Mouse (Mus musculus): Measurements from ENCODE around the gene S100a4. TPM values are rescaled to one million over a fixed set of nuclear protein-coding genes. Genes with fewer than 3 reads are reported as not detected.
A peak's percentile ranks its signal among the peaks of the same experiment; 100 is the strongest.

S100a4 gene
- polyA plus RNA-seq, 1 experiment from 2014 or later = 3.4 TPM

GRCm38 (mm10) chr3:90582156-90582555 lies 21.4 kb upstream of the S100a4 start:
- Histone ChIP-seq H3K4me3 (ENCODE audit: low read depth, low read length) (no peak overlapping the region), H3K9ac (replicated peaks; ENCODE audit: low read length) (no peak overlapping the region), H3K27ac (replicated peaks; ENCODE audit: low read depth, low read length) (no peak overlapping the region), H3K36me3 (replicated peaks; ENCODE audit: control insufficient read depth, insufficient read depth, low read depth, low read length) (no peaks in the 10 kb centered on the region), H3K9me3 (replicated peaks; ENCODE audit: control insufficient read depth, low read length) (no peaks in the 10 kb centered on the region), H3K4me2 (ENCODE audit: low read depth, low read length) (no peak overlapping the region), H3K27me3 (ENCODE audit: control insufficient read depth, insufficient read depth, low read length) (no peaks in the 10 kb centered on the region), H3K4me1 (ENCODE audit: control insufficient read depth, insufficient read depth, low read length) (no peaks in the 10 kb centered on the region)
- no peak for DNase-seq (ENCODE audit: low spot score)
- 91% methylated on average over 1 of the region's 1 CpGs for WGBS
- ATAC-seq (replicated peaks; ENCODE audit: insufficient number of reproducible peaks, low FRiP score, low TSS enrichment, low read depth) = no peak

- 90% methylated on average over 4 of the region's 4 CpGs for WGBS
- H3K27ac ChIP-seq (replicated peaks; ENCODE audit: low read depth, low read length) = no peak overlapping the region
- ATAC-seq (replicated peaks; ENCODE audit: insufficient number of reproducible peaks, low FRiP score, low TSS enrichment, low read depth) (no peak), DNase-seq (ENCODE audit: low spot score) (no peak)
- no peaks in the 10 kb centered on the region for H3K9me3 ChIP-seq (replicated peaks; ENCODE audit: control insufficient read depth, low read length)
- no peak overlapping the region for H3K4me2 ChIP-seq (ENCODE audit: low read depth, low read length)
- H3K4me3 ChIP-seq (ENCODE audit: low read depth, low read length) = no peak overlapping the region
- no peaks in the 10 kb centered on the region for H3K36me3 ChIP-seq (replicated peaks; ENCODE audit: control insufficient read depth, insufficient read depth, low read depth, low read length)
- H3K9ac ChIP-seq (replicated peaks; ENCODE audit: low read length) = no peak overlapping the region
- H3K27me3 ChIP-seq (ENCODE audit: control insufficient read depth, insufficient read depth, low read length) = no peaks in the 10 kb centered on the region
- no peaks in the 10 kb centered on the region for H3K4me1 ChIP-seq (ENCODE audit: control insufficient read depth, insufficient read depth, low read length)
Measured at GRCm38 (mm10) chr3:90582556-90582955, 21.0 kb upstream of the S100a4 start.

- DNase-seq (ENCODE audit: low spot score) (no peak), ATAC-seq (replicated peaks; ENCODE audit: insufficient number of reproducible peaks, low FRiP score, low TSS enrichment, low read depth) (no peak)
- H3K4me3 ChIP-seq (ENCODE audit: low read depth, low read length) = no peak overlapping the region
- no peaks in the 10 kb centered on the region for H3K4me1 ChIP-seq (ENCODE audit: control insufficient read depth, insufficient read depth, low read length)
- no peaks in the 10 kb centered on the region for H3K9me3 ChIP-seq (replicated peaks; ENCODE audit: control insufficient read depth, low read length)
- no peaks in the 10 kb centered on the region for H3K36me3 ChIP-seq (replicated peaks; ENCODE audit: control insufficient read depth, insufficient read depth, low read depth, low read length)
- no peak overlapping the region for H3K9ac ChIP-seq (replicated peaks; ENCODE audit: low read length)
- no peaks in the 10 kb centered on the region for H3K27me3 ChIP-seq (ENCODE audit: control insufficient read depth, insufficient read depth, low read length)
- no peak overlapping the region for H3K27ac ChIP-seq (replicated peaks; ENCODE audit: low read depth, low read length)
- no peak overlapping the region for H3K4me2 ChIP-seq (ENCODE audit: low read depth, low read length)
- 45% methylated on average over 3 of the region's 3 CpGs for WGBS
Measured at GRCm38 (mm10) chr3:90583893-90584292, 19.7 kb upstream of the S100a4 start.

- WGBS = 34% methylated on average over 5 of the region's 5 CpGs
- peak; percentile 37; the same call in 1 of the 2 replicates for ATAC-seq (replicated peaks; ENCODE audit: insufficient number of reproducible peaks, low FRiP score, low TSS enrichment, low read depth)
- H3K27ac ChIP-seq (replicated peaks; ENCODE audit: low read depth, low read length) = no peak overlapping the region
- no peaks in the 10 kb centered on the region for H3K4me1 ChIP-seq (ENCODE audit: control insufficient read depth, insufficient read depth, low read length)
- no peak overlapping the region for H3K4me2 ChIP-seq (ENCODE audit: low read depth, low read length)
- no peaks in the 10 kb centered on the region for H3K27me3 ChIP-seq (ENCODE audit: control insufficient read depth, insufficient read depth, low read length)
- H3K9ac ChIP-seq (replicated peaks; ENCODE audit: low read length) = no peak overlapping the region
- H3K36me3 ChIP-seq (replicated peaks; ENCODE audit: control insufficient read depth, insufficient read depth, low read depth, low read length) = no peaks in the 10 kb centered on the region
- no peak overlapping the region for H3K4me3 ChIP-seq (ENCODE audit: low read depth, low read length)
- no peaks in the 10 kb centered on the region for H3K9me3 ChIP-seq (replicated peaks; ENCODE audit: control insufficient read depth, low read length)
- DNase-seq (ENCODE audit: low spot score) = peak; percentile 84
Measured at GRCm38 (mm10) chr3:90585595-90585994, 18.0 kb upstream of the S100a4 start.

- DNase-seq (ENCODE audit: low spot score) = no peak
- H3K4me2 ChIP-seq (ENCODE audit: low read depth, low read length) = no peak overlapping the region
Measured at GRCm38 (mm10) chr3:90586016-90586643, 17.4 kb upstream of the S100a4 start.

GRCm38 (mm10) chr3:90586906-90587305 lies 16.7 kb upstream of the S100a4 start:
- Histone ChIP-seq H3K36me3 (replicated peaks; ENCODE audit: control insufficient read depth, insufficient read depth, low read depth, low read length) (no peaks in the 10 kb centered on the region), H3K4me2 (ENCODE audit: low read depth, low read length) (no peak overlapping the region), H3K27me3 (ENCODE audit: control insufficient read depth, insufficient read depth, low read length) (no peaks in the 10 kb centered on the region), H3K9me3 (replicated peaks; ENCODE audit: control insufficient read depth, low read length) (no peaks in the 10 kb centered on the region), H3K4me1 (ENCODE audit: control insufficient read depth, insufficient read depth, low read length) (no peaks in the 10 kb centered on the region), H3K4me3 (ENCODE audit: low read depth, low read length) (no peak overlapping the region), H3K9ac (replicated peaks; ENCODE audit: low read length) (no peak overlapping the region), H3K27ac (replicated peaks; ENCODE audit: low read depth, low read length) (no peak overlapping the region)
- no peak for ATAC-seq (replicated peaks; ENCODE audit: insufficient number of reproducible peaks, low FRiP score, low TSS enrichment, low read depth)
- 69% methylated on average over 10 of the region's 10 CpGs for WGBS
- DNase-seq (ENCODE audit: low spot score) = no peak

More at GRCm38 (mm10) chr3:90586016-90586643, 17.4 kb upstream of the S100a4 start:
- no peaks in the 10 kb centered on the region for H3K4me1 ChIP-seq (ENCODE audit: control insufficient read depth, insufficient read depth, low read length)
- no peak overlapping the region for H3K9ac ChIP-seq (replicated peaks; ENCODE audit: low read length)
- WGBS = 86% methylated on average over 15 of the region's 15 CpGs
- H3K4me3 ChIP-seq (ENCODE audit: low read depth, low read length) = no peak overlapping the region
- H3K27ac ChIP-seq (replicated peaks; ENCODE audit: low read depth, low read length) = no peak overlapping the region
- no peaks in the 10 kb centered on the region for H3K36me3 ChIP-seq (replicated peaks; ENCODE audit: control insufficient read depth, insufficient read depth, low read depth, low read length)
- no peaks in the 10 kb centered on the region for H3K27me3 ChIP-seq (ENCODE audit: control insufficient read depth, insufficient read depth, low read length)
- no peak for ATAC-seq (replicated peaks; ENCODE audit: insufficient number of reproducible peaks, low FRiP score, low TSS enrichment, low read depth)
- H3K9me3 ChIP-seq (replicated peaks; ENCODE audit: control insufficient read depth, low read length) = no peaks in the 10 kb centered on the region

- no peak for DNase-seq (ENCODE audit: low spot score)
- Histone ChIP-seq H3K27ac (replicated peaks; ENCODE audit: low read depth, low read length) (no peak overlapping the region), H3K4me3 (ENCODE audit: low read depth, low read length) (no peak overlapping the region), H3K36me3 (replicated peaks; ENCODE audit: control insufficient read depth, insufficient read depth, low read depth, low read length) (no peaks in the 10 kb centered on the region), H3K4me1 (ENCODE audit: control insufficient read depth, insufficient read depth, low read length) (no peaks in the 10 kb centered on the region), H3K4me2 (ENCODE audit: low read depth, low read length) (no peak overlapping the region), H3K9ac (replicated peaks; ENCODE audit: low read length) (no peak overlapping the region), H3K9me3 (replicated peaks; ENCODE audit: control insufficient read depth, low read length) (no peaks in the 10 kb centered on the region), H3K27me3 (ENCODE audit: control insufficient read depth, insufficient read depth, low read length) (no peaks in the 10 kb centered on the region)
- 89% methylated on average over 14 of the region's 14 CpGs for WGBS
- ATAC-seq (replicated peaks; ENCODE audit: insufficient number of reproducible peaks, low FRiP score, low TSS enrichment, low read depth) = no peak
Measured at GRCm38 (mm10) chr3:90587361-90588101, 16.0 kb upstream of the S100a4 start.

- no peaks in the 10 kb centered on the region for H3K36me3 ChIP-seq (replicated peaks; ENCODE audit: control insufficient read depth, insufficient read depth, low read depth, low read length)
- no peak overlapping the region for H3K4me2 ChIP-seq (ENCODE audit: low read depth, low read length)
- H3K4me1 ChIP-seq (ENCODE audit: control insufficient read depth, insufficient read depth, low read length) = no peaks in the 10 kb centered on the region
- no peak overlapping the region for H3K9ac ChIP-seq (replicated peaks; ENCODE audit: low read length)
- H3K27ac ChIP-seq (replicated peaks; ENCODE audit: low read depth, low read length) = no peak overlapping the region
- ATAC-seq (replicated peaks; ENCODE audit: insufficient number of reproducible peaks, low FRiP score, low TSS enrichment, low read depth) (no peak), DNase-seq (ENCODE audit: low spot score) (no peak)
- WGBS = 76% methylated on average over 6 of the region's 6 CpGs
- H3K4me3 ChIP-seq (ENCODE audit: low read depth, low read length) = no peak overlapping the region
- no peaks in the 10 kb centered on the region for H3K9me3 ChIP-seq (replicated peaks; ENCODE audit: control insufficient read depth, low read length)
- H3K27me3 ChIP-seq (ENCODE audit: control insufficient read depth, insufficient read depth, low read length) = no peaks in the 10 kb centered on the region
Measured at GRCm38 (mm10) chr3:90589390-90589789, 14.2 kb upstream of the S100a4 start.

Measured in embryonic facial prominence, embryonic 11.5 days (tissue).